11 mouse cellular contexts compared by ENCODE assay signal in genomic region chr14:57534346-57534745, GRCm38 (mm10). TPM values are rescaled to one million over a fixed set of nuclear protein-coding genes. Genes with fewer than 3 reads are reported as not detected.
DNase-seq lines count a peak whose midpoint lies in the region; ATAC-seq and TF ChIP-seq lines count a peak whose summit lies in the region.
"Had no signal": no experiment of that assay in that cellular context is flagged by ENCODE, and none has a peak within 500 bp of the region (broad histone marks: within the 10 kb centered on the region; RNA-seq: fewer than 3 reads in every experiment).

No protein-coding gene starts in this region.

- peaks cover 43% of the 10 kb centered on the region for H3K4me1 ChIP-seq in hindbrain, embryonic 13.5 days (replicated peaks)
- peaks cover 8% of the 10 kb centered on the region for H3K4me1 ChIP-seq in liver, embryonic 11.5 days (replicated peaks; ENCODE audit: control insufficient read depth, insufficient read depth, low read length)

- H3K27ac ChIP-seq in gastrocnemius, adult 2 months: peak overlapping the region; percentile 76
- no peak overlapping the region for H3K27ac ChIP-seq in hindbrain, embryonic 13.5 days
- no peak overlapping the region for H3K27ac ChIP-seq in liver, embryonic 11.5 days (ENCODE audit: low read depth, low read length)

- H3K9me3 ChIP-seq in hindbrain, embryonic 13.5 days: no peaks in the 10 kb centered on the region
- H3K9me3 ChIP-seq in liver, embryonic 11.5 days (ENCODE audit: control insufficient read depth, low read length): no peaks in the 10 kb centered on the region

- intact Hi-C loops in gastrocnemius, adult 2 months (cut with DNase I): no loop called here
- intact Hi-C loops in gastrocnemius, postnatal 14 days (cut with DNase I; ENCODE audit: low total_unique reads): no loop called here

- no peak overlapping the region for H3K4me3 ChIP-seq in gastrocnemius, adult 2 months
- H3K4me3 ChIP-seq in hindbrain, embryonic 13.5 days: no peak overlapping the region
- no peak overlapping the region for H3K4me3 ChIP-seq in liver, embryonic 11.5 days (ENCODE audit: low read depth, low read length)

- H3K27me3 ChIP-seq in hindbrain, embryonic 13.5 days: peaks cover 35% of the 10 kb centered on the region
- peaks cover 15% of the 10 kb centered on the region for H3K27me3 ChIP-seq in liver, embryonic 11.5 days (replicated peaks; ENCODE audit: control insufficient read depth, insufficient read depth, low read length)

- no peak for TF ChIP-seq CTCF in gastrocnemius, adult 2 months (IDR thresholded peaks at IDR 0.05)

- ATAC-seq in hindbrain, embryonic 13.5 days (ENCODE audit: low FRiP score): no peak
- ATAC-seq in liver, embryonic 11.5 days (replicated peaks; ENCODE audit: low FRiP score): no peak
- no peak for ATAC-seq in megakaryocyte, adult 5-6 weeks (ENCODE audit: poor library complexity, severe bottlenecking)

- no peak for DNase-seq in gastrocnemius, adult 2 months
- DNase-seq in gastrocnemius, postnatal 14 days: no peak
- DNase-seq in ES-CJ7 (ENCODE audit: low read depth, low spot score): peak; percentile 54
- peak; percentile 59 to 64 for DNase-seq in lung, postnatal 4 days
- DNase-seq in liver, embryonic 11.5 days (ENCODE audit: low spot score): no peak
- no peak for DNase-seq in B cell, adult 2 months
- DNase-seq: adrenal gland, adult 2 months; right cerebral cortex, adult 18-20 months had no signal

- H3K9ac ChIP-seq in hindbrain, embryonic 13.5 days: 0 out of 2 replicates have a peak overlapping the region, but pooled peaks have one; percentile 19
- H3K9ac ChIP-seq in liver, embryonic 11.5 days (ENCODE audit: low read depth, low read length): no peak overlapping the region

- 5% methylated on average over 5 of the region's 5 CpGs for WGBS in hindbrain, embryonic 13.5 days
- WGBS in liver, embryonic 11.5 days: 34% methylated on average over 5 of the region's 5 CpGs

- no peak overlapping the region for H3K4me2 ChIP-seq in hindbrain, embryonic 13.5 days
- no peak overlapping the region for H3K4me2 ChIP-seq in liver, embryonic 11.5 days

- H3K36me3 ChIP-seq in hindbrain, embryonic 13.5 days: no peaks in the 10 kb centered on the region
- no peaks in the 10 kb centered on the region for H3K36me3 ChIP-seq in liver, embryonic 11.5 days (ENCODE audit: control insufficient read depth, insufficient read depth, low read length)

RNA-seq across cellular contexts. Expression of gene Il17d, which starts 9.8 kb away (rescaled TPM):
- total RNA-seq in gastrocnemius, adult 2 months (2021): 1 to 10 TPM in 1 of 2 experiments, under 1 TPM in 1; 0.64 to 1.4 TPM
- 1 to 10 TPM; 4.8 to 6.4 TPM for total RNA-seq in gastrocnemius, postnatal 14 days (2021)
- 3.8 and 4.0 TPM in 2 replicates for polyA plus RNA-seq in hindbrain, embryonic 13.5 days (2015; fragmentation: Nextera tagmentation; extraction: Ambion mirVana)
- polyA plus RNA-seq in liver, embryonic 11.5 days (2014; fragmentation: Nextera tagmentation; extraction: Ambion mirVana): 0.26 and 0.43 TPM in 2 replicates
- total RNA-seq in megakaryocyte, adult 5-6 weeks (2015): not detected in 2 replicates
- total RNA-seq in megakaryocyte, adult 5-6 weeks (2017): not detected in 2 replicates
- total RNA-seq: megakaryocyte progenitor cell, adult 5-6 weeks had no signal

RNA-seq across cellular contexts. Expression of gene Eef1akmt1, which starts 37.1 kb away (rescaled TPM):
- 10 to 100 TPM; 36.1 to 37.1 TPM for total RNA-seq in gastrocnemius, adult 2 months (2021)
- 10 to 100 TPM; 21.9 to 31.0 TPM for total RNA-seq in gastrocnemius, postnatal 14 days (2021)
- 93.9 and 95.1 TPM in 2 replicates for polyA plus RNA-seq in hindbrain, embryonic 13.5 days (2015; fragmentation: Nextera tagmentation; extraction: Ambion mirVana)
- polyA plus RNA-seq in liver, embryonic 11.5 days (2014; fragmentation: Nextera tagmentation; extraction: Ambion mirVana): 80.6 and 92.7 TPM in 2 replicates
- 47.8 and 51.2 TPM in 2 replicates for total RNA-seq in megakaryocyte, adult 5-6 weeks (2015)
- 19.4 and 25.6 TPM in 2 replicates for total RNA-seq in megakaryocyte, adult 5-6 weeks (2017)

Comparison
In these comparisons a context has a peak if more than half of its experiments do, and no peak if none do; other contexts are left out.
1. DNase-seq: peak in ES-CJ7 (single experiment) and lung, postnatal 4 days (2 of 2); none in gastrocnemius, adult 2 months (single experiment), gastrocnemius, postnatal 14 days (single experiment), liver, embryonic 11.5 days (single experiment) and B cell, adult 2 months (0 of 2).